ENCODE assay signal across 22 mouse cellular contexts in genomic region chr8:86327982-86328381, GRCm38 (mm10).
"Had no signal": no experiment of that assay in that cellular context is flagged by ENCODE, and none has a peak within 500 bp of the region (broad histone marks: within the 10 kb centered on the region; RNA-seq: fewer than 3 reads in every experiment).

No protein-coding gene starts in this region.

- H3K9me3 ChIP-seq: heart, embryonic 10.5 days; heart, embryonic 12.5 days; hindbrain, embryonic 10.5 days; hindbrain, embryonic 12.5 days; intestine, embryonic 15.5 days; limb, embryonic 13.5 days; limb, embryonic 15.5 days; liver, embryonic 12.5 days had no signal

- H3K4me3 ChIP-seq: heart, adult 2 months; heart, embryonic 10.5 days; heart, embryonic 12.5 days; hindbrain, embryonic 10.5 days; hindbrain, embryonic 12.5 days; intestine, embryonic 15.5 days; layer of hippocampus, adult 2 months; limb, embryonic 13.5 days; limb, embryonic 15.5 days; liver, embryonic 12.5 days had no signal

- H3K36me3 ChIP-seq: heart, embryonic 10.5 days; heart, embryonic 12.5 days; hindbrain, embryonic 10.5 days; hindbrain, embryonic 12.5 days; intestine, embryonic 15.5 days; limb, embryonic 13.5 days; limb, embryonic 15.5 days; liver, embryonic 12.5 days had no signal

- H3K9ac ChIP-seq: heart, embryonic 12.5 days; hindbrain, embryonic 12.5 days; intestine, embryonic 15.5 days; limb, embryonic 13.5 days; limb, embryonic 15.5 days; liver, embryonic 12.5 days; liver, embryonic 14.5 days had no signal

- H3K4me1 ChIP-seq: intestine, embryonic 15.5 days; limb, embryonic 15.5 days; liver, embryonic 12.5 days had no signal

- DNase-seq: gastrocnemius, postnatal 14 days; gastrocnemius, postnatal 36 days; heart, adult 2 months; heart, postnatal 10 days; heart, postnatal 4 days; kidney, adult 18-20 months; kidney, adult 8-10 months; kidney, postnatal 10 days; kidney, postnatal 25 days; kidney, postnatal 4 days had no signal

- H3K27ac ChIP-seq: heart, adult 2 months; heart, embryonic 10.5 days; hindbrain, embryonic 12.5 days; intestine, embryonic 15.5 days; limb, embryonic 13.5 days; limb, embryonic 15.5 days; liver, embryonic 12.5 days; liver, embryonic 14.5 days had no signal

- H3K27me3 ChIP-seq: heart, embryonic 12.5 days; intestine, embryonic 15.5 days; limb, embryonic 13.5 days; limb, embryonic 15.5 days; liver, embryonic 12.5 days had no signal

- H3K4me2 ChIP-seq: heart, embryonic 12.5 days; hindbrain, embryonic 12.5 days; intestine, embryonic 15.5 days; limb, embryonic 13.5 days; limb, embryonic 15.5 days; liver, embryonic 12.5 days had no signal

- ATAC-seq: inflammation-experienced regulatory T-cells, adult 6 months; intestine, embryonic 15.5 days; intestine, postnatal 0 days; liver, embryonic 12.5 days had no signal
